Mouse (Mus musculus) myocyte (in vitro differentiated cells): ENCODE results near the gene Tmem150a. TPM values are rescaled to one million over a fixed set of nuclear protein-coding genes. Genes with fewer than 3 reads are reported as not detected.
A peak's percentile ranks its signal among the peaks of the same experiment; 100 is the strongest.

Experiments
- H3K27me3 ChIP-seq: one replicate; pipeline ENCODE4 v1.6.1; 2011; ENCODE audit not compliant: control insufficient read depth, insufficient read depth, insufficient read length
- H3K36me3 ChIP-seq: one replicate; pipeline ENCODE4 v1.6.1; 2011; ENCODE audit not compliant: control insufficient read depth, insufficient read depth
- H3K4me2 ChIP-seq: one replicate; pipeline ENCODE4 v1.6.1; 2011; ENCODE audit warnings: low read depth, control low read depth
- H3K4me3 ChIP-seq: one replicate; pipeline ENCODE4 v1.5.1; 2011; ENCODE audit warnings: mild to moderate bottlenecking, control low read depth, moderate library complexity
- H3K79me2 ChIP-seq: one replicate; pipeline ENCODE4 v1.6.1; 2011; ENCODE audit not compliant: control insufficient read depth, insufficient read depth
- H3ac ChIP-seq: one replicate; pipeline ENCODE4 v1.6.1; 2011; ENCODE audit not compliant: control insufficient read depth, insufficient read length
- CEBPB ChIP-seq: IDR thresholded peaks from 2 replicates; pipeline ENCODE4 v1.6.1; 2011; ENCODE audit warnings: mild to moderate bottlenecking, moderate library complexity; ENCODE audit not compliant: poor library complexity, insufficient read depth, severe bottlenecking
- E2F4 ChIP-seq: IDR thresholded peaks from one replicate; pipeline ENCODE4 v1.6.1; 2011; ENCODE audit warnings: mild to moderate bottlenecking, control low read depth, moderate library complexity; ENCODE audit not compliant: insufficient read depth
- MAX ChIP-seq: IDR thresholded peaks from one replicate; pipeline ENCODE4 v1.6.1; 2011; ENCODE audit warnings: low read depth, mild to moderate bottlenecking, control low read depth
- MYOD1 ChIP-seq, 3 experiments: IDR thresholded peaks; one replicate each; pipeline ENCODE4 v1.6.1; 2011; ENCODE audit warnings: control low read depth in 2 of 3, low read depth in 2 of 3, mild to moderate bottlenecking in 2 of 3, moderate library complexity in 1 of 3; ENCODE audit not compliant: insufficient read length in 2 of 3, control insufficient read depth in 1 of 3
- MYOG ChIP-seq, 3 experiments: IDR thresholded peaks; one replicate each; pipeline ENCODE4 v1.6.1; 2011; ENCODE audit warnings: control low read depth in 2 of 3, low read depth in 2 of 3, mild to moderate bottlenecking in 2 of 3; ENCODE audit not compliant: insufficient read length in 2 of 3, control insufficient read depth in 1 of 3, insufficient read depth in 1 of 3
- POLR2A ChIP-seq: IDR thresholded peaks from one replicate; pipeline ENCODE4 v1.6.1; 2011; ENCODE audit warnings: low read depth, mild to moderate bottlenecking, control low read depth, moderate library complexity; ENCODE audit not compliant: insufficient read length
- POLR2AphosphoS2 ChIP-seq: IDR thresholded peaks from one replicate; pipeline ENCODE4 v1.6.1; 2011; ENCODE audit warnings: low read depth, control low read depth; ENCODE audit not compliant: insufficient read length
- REST ChIP-seq: IDR thresholded peaks from one replicate; pipeline ENCODE4 v1.6.1; 2011; ENCODE audit warnings: mild to moderate bottlenecking, control low read depth, moderate library complexity; ENCODE audit not compliant: insufficient read depth, insufficient read length
- SRF ChIP-seq: IDR thresholded peaks from one replicate; pipeline ENCODE4 v1.6.1; 2011; ENCODE audit warnings: low read depth; ENCODE audit not compliant: control insufficient read depth, insufficient read length
- TCF12 ChIP-seq: IDR thresholded peaks from one replicate; pipeline ENCODE4 v1.6.1; 2011; ENCODE audit warnings: mild to moderate bottlenecking, control low read depth; ENCODE audit not compliant: poor library complexity, insufficient read depth, severe bottlenecking
- TCF3 ChIP-seq: IDR thresholded peaks from one replicate; pipeline ENCODE4 v1.6.1; 2011; ENCODE audit warnings: low read depth, control low read depth; ENCODE audit not compliant: insufficient read length
- USF1 ChIP-seq: IDR thresholded peaks from one replicate; pipeline ENCODE4 v1.6.1; 2011; ENCODE audit warnings: low read depth, mild to moderate bottlenecking, control low read depth, moderate library complexity
- polyA plus RNA-seq: library from polyadenylated mRNA; unstranded; fragments of >200 nt; fragmentation: generic; extraction: Trizol; gene quantifications from one replicate; pipeline ENCODE4 v1.2.1, GENCODE M21; 2012; ENCODE audit warnings: missing spikeins

The Tmem150a gene
- polyA plus RNA-seq = 26.7 TPM

- H3K27me3 ChIP-seq = no peaks in the 10 kb centered on the region
- H3K79me2 ChIP-seq = peaks cover 7% of the 10 kb centered on the region
- no peak for TF ChIP-seq REST
- peak in 1 of 3 experiments; percentile 4 for TF ChIP-seq MYOG (IDR thresholded peaks at IDR 0.05; ENCODE audit: control insufficient read depth in 1 of 3, insufficient read depth in 1 of 3, insufficient read length in 2 of 3, low read depth in 2 of 3)
- peak in 1 of 3 experiments; percentile 15 for TF ChIP-seq MYOD1 (IDR thresholded peaks at IDR 0.05; ENCODE audit: control insufficient read depth in 1 of 3, insufficient read length in 2 of 3, low read depth in 2 of 3)
- TF ChIP-seq POLR2AphosphoS2 = peak; percentile 48
- TF ChIP-seq USF1 = peak; percentile 15
- H3ac ChIP-seq = peak within 1 kb of the TSS; percentile 21
- H3K36me3 ChIP-seq = peaks cover 15% of the 10 kb centered on the region
- H3K4me2 ChIP-seq = peak within 1 kb of the TSS; percentile 82
- H3K4me3 ChIP-seq = peak within 1 kb of the TSS; percentile 51
Measured at GRCm38 (mm10) chr6:72355066-72355911, at the start of gene Tmem150a. Gene Tmem150a, plus strand, starts transcription at chr6:72355447.

- TF ChIP-seq POLR2A (no peak), POLR2AphosphoS2 (peak; percentile 66)
- no peak overlapping the region for H3ac ChIP-seq
- H3K4me3 ChIP-seq = no peak overlapping the region
- no peak overlapping the region for H3K4me2 ChIP-seq
- peaks cover 14% of the 10 kb centered on the region for H3K36me3 ChIP-seq
- H3K27me3 ChIP-seq = no peaks in the 10 kb centered on the region
- no peaks in the 10 kb centered on the region for H3K79me2 ChIP-seq
Measured at GRCm38 (mm10) chr6:72312198-72312597, 43.0 kb upstream of the Tmem150a start.

- no peaks in the 10 kb centered on the region for H3K27me3 ChIP-seq
- no peak overlapping the region for H3K4me2 ChIP-seq
- H3K36me3 ChIP-seq = peaks cover 23% of the 10 kb centered on the region
- H3K4me3 ChIP-seq = no peak overlapping the region
- TF ChIP-seq E2F4 = no peak
- TF ChIP-seq POLR2AphosphoS2 = no peak
- TF ChIP-seq CEBPB = no peak
- no peak for TF ChIP-seq TCF3
- TF ChIP-seq MYOD1 (IDR thresholded peaks at IDR 0.05; ENCODE audit: control insufficient read depth in 1 of 3, insufficient read length in 2 of 3, low read depth in 2 of 3) = no peak
- TF ChIP-seq REST = no peak
- TF ChIP-seq USF1 = no peak
- no peak for TF ChIP-seq MYOG (IDR thresholded peaks at IDR 0.05; ENCODE audit: control insufficient read depth in 1 of 3, insufficient read depth in 1 of 3, insufficient read length in 2 of 3, low read depth in 2 of 3)
- TF ChIP-seq TCF12 = no peak
- TF ChIP-seq MAX = no peak
- H3K79me2 ChIP-seq = no peaks in the 10 kb centered on the region
- no peak overlapping the region for H3ac ChIP-seq
Measured at GRCm38 (mm10) chr6:72313124-72313867, 42.0 kb upstream of the Tmem150a start.

- Histone ChIP-seq H3K36me3 (peaks cover 44% of the 10 kb centered on the region), H3K79me2 (no peaks in the 10 kb centered on the region), H3K27me3 (no peaks in the 10 kb centered on the region), H3K4me3 (no peak overlapping the region), H3K4me2 (no peak overlapping the region), H3ac (no peak overlapping the region)
- no peak for TF ChIP-seq TCF3
- no peak for TF ChIP-seq TCF12
- no peak for TF ChIP-seq MYOD1 (IDR thresholded peaks at IDR 0.05; ENCODE audit: control insufficient read depth in 1 of 3, insufficient read length in 2 of 3, low read depth in 2 of 3)
- TF ChIP-seq USF1 = no peak
- TF ChIP-seq POLR2AphosphoS2 = no peak
- TF ChIP-seq E2F4 = no peak
- no peak for TF ChIP-seq CEBPB
- TF ChIP-seq REST = no peak
- no peak for TF ChIP-seq POLR2A
- no peak for TF ChIP-seq SRF
- TF ChIP-seq MYOG (IDR thresholded peaks at IDR 0.05; ENCODE audit: control insufficient read depth in 1 of 3, insufficient read depth in 1 of 3, insufficient read length in 2 of 3, low read depth in 2 of 3) = no peak
- TF ChIP-seq MAX = no peak
Measured at GRCm38 (mm10) chr6:72315384-72315783, 39.9 kb upstream of the Tmem150a start.

- TF ChIP-seq TCF3 (no peak), POLR2AphosphoS2 (no peak), CEBPB (no peak), SRF (no peak), E2F4 (no peak), POLR2A (no peak), MAX (no peak), TCF12 (no peak), REST (no peak), MYOG (IDR thresholded peaks at IDR 0.05; ENCODE audit: control insufficient read depth in 1 of 3, insufficient read depth in 1 of 3, insufficient read length in 2 of 3, low read depth in 2 of 3) (no peak), MYOD1 (IDR thresholded peaks at IDR 0.05; ENCODE audit: control insufficient read depth in 1 of 3, insufficient read length in 2 of 3, low read depth in 2 of 3) (no peak), USF1 (no peak)
- Histone ChIP-seq H3ac (no peak overlapping the region), H3K27me3 (no peaks in the 10 kb centered on the region), H3K79me2 (no peaks in the 10 kb centered on the region), H3K4me3 (no peak overlapping the region), H3K4me2 (no peak overlapping the region), H3K36me3 (peaks cover 49% of the 10 kb centered on the region)
Measured at GRCm38 (mm10) chr6:72316044-72316443, 39.2 kb upstream of the Tmem150a start.
